Comparison of ENCODE assay signal across 9 mouse cellular contexts in the genomic region with DNA sequence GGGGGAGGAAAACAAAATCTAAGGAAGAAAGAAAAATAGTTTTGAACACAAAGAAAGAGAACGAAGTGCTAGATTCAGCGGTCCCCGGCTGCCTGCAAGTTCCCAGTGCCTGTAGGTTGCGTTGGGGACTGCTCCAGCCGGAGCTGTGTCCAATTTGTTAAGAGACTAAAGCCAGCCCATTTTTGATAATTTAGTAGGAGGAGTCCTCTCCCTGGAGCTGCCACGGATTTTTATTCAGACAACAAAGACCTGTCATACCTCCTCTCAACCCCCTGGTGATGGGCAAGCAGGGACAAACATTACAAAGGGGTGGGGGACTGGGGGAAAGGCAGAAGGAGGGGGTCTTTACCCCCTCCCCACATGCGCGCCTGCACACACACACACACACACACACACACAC. TPM values are rescaled to one million over a fixed set of nuclear protein-coding genes. Genes with fewer than 3 reads are reported as not detected.
DNase-seq lines count a peak whose midpoint lies in the region; ATAC-seq and TF ChIP-seq lines count a peak whose summit lies in the region.
"Had no signal": no experiment of that assay in that cellular context is flagged by ENCODE, and none has a peak within 500 bp of the region (broad histone marks: within the 10 kb centered on the region; RNA-seq: fewer than 3 reads in every experiment).

No protein-coding gene starts in this region.

- no peak for TF ChIP-seq CTCF in kidney, postnatal 0 days (IDR thresholded peaks at IDR 0.05; ENCODE audit: low read depth)
- TF ChIP-seq CTCF in hindbrain, postnatal 0 days (IDR thresholded peaks at IDR 0.05; ENCODE audit: low read depth) = no peak

- H3K79me2 ChIP-seq in myocyte (ENCODE audit: control insufficient read depth, insufficient read depth) = no peaks in the 10 kb centered on the region

- H3K9ac ChIP-seq in kidney, postnatal 0 days (ENCODE audit: low read depth, low read length) = no peak overlapping the region
- no peak overlapping the region for H3K9ac ChIP-seq in hindbrain, postnatal 0 days (replicated peaks; ENCODE audit: low read length)

- peak overlapping the region; percentile 47 for H3K4me2 ChIP-seq in kidney, postnatal 0 days (ENCODE audit: low read length)
- H3K4me2 ChIP-seq in hindbrain, postnatal 0 days (ENCODE audit: low read depth, low read length) = peak overlapping the region; percentile 56
- peak overlapping the region; percentile 75 for H3K4me2 ChIP-seq in myocyte (ENCODE audit: low read depth)

- peak; percentile 64 for DNase-seq in kidney, postnatal 0 days (ENCODE audit: low spot score)
- no peak for DNase-seq in kidney, postnatal 25 days
- DNase-seq in embryonic facial prominence, embryonic 10.5 days (ENCODE audit: low spot score) = peak; percentile 71
- peak; percentile 41 for DNase-seq in hindbrain, postnatal 0 days (ENCODE audit: low spot score)
- DNase-seq in urinary bladder, postnatal 36 days (ENCODE audit: low spot score in 2 of 2) = no peak
- DNase-seq in cerebellum, adult 9-11 months = no peak
- DNase-seq in thymus, postnatal 14 days = no peak

- no peak for TF ChIP-seq POLR2A in myocyte (IDR thresholded peaks at IDR 0.05; ENCODE audit: insufficient read length, low read depth)

- no peak overlapping the region for H3K27ac ChIP-seq in kidney, postnatal 0 days
- H3K27ac ChIP-seq in embryonic facial prominence, embryonic 10.5 days (replicated peaks) = no peak overlapping the region
- H3K27ac ChIP-seq in hindbrain, postnatal 0 days = no peak overlapping the region

- H3ac ChIP-seq in myocyte (ENCODE audit: control insufficient read depth, insufficient read length) = no peak overlapping the region

- under 1% methylated on average over 8 of the region's 8 CpGs for WGBS in kidney, postnatal 0 days
- WGBS in embryonic facial prominence, embryonic 10.5 days = under 1% methylated on average over 8 of the region's 8 CpGs
- WGBS in hindbrain, postnatal 0 days = 0% methylated on average over 7 of the region's 8 CpGs

- H3K4me3 ChIP-seq in kidney, postnatal 0 days (replicated peaks; ENCODE audit: low read depth, low read length) = peak overlapping the region; percentile 28
- H3K4me3 ChIP-seq in embryonic facial prominence, embryonic 10.5 days = peak overlapping the region; percentile 54
- peak overlapping the region; percentile 36 for H3K4me3 ChIP-seq in hindbrain, postnatal 0 days (ENCODE audit: low read length)
- H3K4me3 ChIP-seq in myocyte = peak overlapping the region; percentile 44

- H3K9me3 ChIP-seq in kidney, postnatal 0 days (replicated peaks; ENCODE audit: low read length) = no peaks in the 10 kb centered on the region
- no peaks in the 10 kb centered on the region for H3K9me3 ChIP-seq in embryonic facial prominence, embryonic 10.5 days
- no peaks in the 10 kb centered on the region for H3K9me3 ChIP-seq in hindbrain, postnatal 0 days (ENCODE audit: low read length)

- no peak for ATAC-seq in kidney, postnatal 0 days (replicated peaks; ENCODE audit: low FRiP score, low read depth)
- peak; percentile 32; the same call in 1 of the 2 replicates for ATAC-seq in hindbrain, postnatal 0 days

- H3K27me3 ChIP-seq in kidney, postnatal 0 days (ENCODE audit: insufficient read depth, low read length) = peaks cover 65% of the 10 kb centered on the region
- peaks cover 99% of the 10 kb centered on the region for H3K27me3 ChIP-seq in embryonic facial prominence, embryonic 10.5 days (replicated peaks; ENCODE audit: low read depth, poor library complexity, severe bottlenecking)
- peaks cover 46% of the 10 kb centered on the region for H3K27me3 ChIP-seq in hindbrain, postnatal 0 days (ENCODE audit: insufficient read depth, low read length)
- H3K27me3 ChIP-seq in myocyte (ENCODE audit: control insufficient read depth, insufficient read depth, insufficient read length) = no peaks in the 10 kb centered on the region

- H3K36me3 ChIP-seq in kidney, postnatal 0 days (ENCODE audit: insufficient read depth, low read length) = no peaks in the 10 kb centered on the region
- no peaks in the 10 kb centered on the region for H3K36me3 ChIP-seq in embryonic facial prominence, embryonic 10.5 days (replicated peaks)
- no peaks in the 10 kb centered on the region for H3K36me3 ChIP-seq in hindbrain, postnatal 0 days (ENCODE audit: insufficient read depth, low read length)
- no peaks in the 10 kb centered on the region for H3K36me3 ChIP-seq in myocyte (ENCODE audit: control insufficient read depth, insufficient read depth)

- peaks cover 15% of the 10 kb centered on the region; the same call in 1 of the 2 replicates for H3K4me1 ChIP-seq in kidney, postnatal 0 days (replicated peaks; ENCODE audit: insufficient read depth, low read length)
- peaks cover 54% of the 10 kb centered on the region for H3K4me1 ChIP-seq in embryonic facial prominence, embryonic 10.5 days
- peaks cover 5% of the 10 kb centered on the region; the same call in 1 of the 2 replicates for H3K4me1 ChIP-seq in hindbrain, postnatal 0 days (ENCODE audit: insufficient read depth, low read length)

TF ChIP-seq in myocyte, 11 proteins besides CTCF, POLR2A, EP300 and RAD21:
- TF ChIP-seq E2F4 (IDR thresholded peaks at IDR 0.05; ENCODE audit: insufficient read depth) (no peak), MAX (IDR thresholded peaks at IDR 0.05; ENCODE audit: low read depth) (no peak), TCF3 (IDR thresholded peaks at IDR 0.05; ENCODE audit: insufficient read length, low read depth) (no peak), USF1 (IDR thresholded peaks at IDR 0.05; ENCODE audit: low read depth) (no peak)
TF ChIP-seq in myocyte: peak in this region for 0.

RNA-seq across cellular contexts. Expression of gene Lhx9, which starts 6.1 kb away (rescaled TPM):
- polyA plus RNA-seq in kidney, postnatal 0 days (2015; fragmentation: Nextera tagmentation; extraction: Ambion mirVana) = 0.10 TPM in 1 of 2 replicates, not detected in the other
- polyA plus RNA-seq in embryonic facial prominence, embryonic 10.5 days (2016; fragmentation: Nextera tagmentation; extraction: Ambion mirVana) = 1.4 and 2.1 TPM in 2 replicates
- total RNA-seq in hindbrain, postnatal 0 days (2014; rRNA removed) = 9.1 and 12.0 TPM in 2 replicates
- 5.4 and 15.5 TPM in 2 replicates for polyA plus RNA-seq in hindbrain, postnatal 0 days (2015; fragmentation: Nextera tagmentation; extraction: Ambion mirVana)
- polyA plus RNA-seq in myocyte (2012; fragmentation: generic; extraction: Trizol) = 0.14 TPM
- polyA plus RNA-seq: large intestine, adult 2 months had no signal

RNA-seq across cellular contexts. Expression of gene 2310009B15Rik, which starts 14.3 kb away (rescaled TPM):
- 64.6 and 74.4 TPM in 2 replicates for polyA plus RNA-seq in kidney, postnatal 0 days (2015; fragmentation: Nextera tagmentation; extraction: Ambion mirVana)
- 35.3 and 35.6 TPM in 2 replicates for polyA plus RNA-seq in embryonic facial prominence, embryonic 10.5 days (2016; fragmentation: Nextera tagmentation; extraction: Ambion mirVana)
- total RNA-seq in hindbrain, postnatal 0 days (2014; rRNA removed) = 29.1 and 32.7 TPM in 2 replicates
- 45.0 and 45.6 TPM in 2 replicates for polyA plus RNA-seq in hindbrain, postnatal 0 days (2015; fragmentation: Nextera tagmentation; extraction: Ambion mirVana)
- 66.0 TPM for polyA plus RNA-seq in myocyte (2012; fragmentation: generic; extraction: Trizol)

Comparison
In these comparisons a context has a peak if more than half of its experiments do, and no peak if none do; other contexts are left out.
1. DNase-seq: peak in kidney, postnatal 0 days (single experiment), embryonic facial prominence, embryonic 10.5 days (single experiment) and hindbrain, postnatal 0 days (single experiment); none in kidney, postnatal 25 days (0 of 2), urinary bladder, postnatal 36 days (0 of 2), cerebellum, adult 9-11 months (single experiment) and thymus, postnatal 14 days (single experiment).
2. Peak in every context shown above with its lines, with median percentiles within 50 percentile points of each other: H3K4me2 ChIP-seq and H3K4me3 ChIP-seq.